Mouse (Mus musculus): ENCODE measurements around the gene Cdyl. TPM values are rescaled to one million over a fixed set of nuclear protein-coding genes. Genes with fewer than 3 reads are reported as not detected.
"Not testable (repeated sequence)": the region's sequence is repeated elsewhere in the genome, so short reads cannot be mapped to it uniquely, and the experiment has no call there.

Gene Cdyl
- polyA plus RNA-seq, 1 experiment = 3.8 TPM

DNA sequence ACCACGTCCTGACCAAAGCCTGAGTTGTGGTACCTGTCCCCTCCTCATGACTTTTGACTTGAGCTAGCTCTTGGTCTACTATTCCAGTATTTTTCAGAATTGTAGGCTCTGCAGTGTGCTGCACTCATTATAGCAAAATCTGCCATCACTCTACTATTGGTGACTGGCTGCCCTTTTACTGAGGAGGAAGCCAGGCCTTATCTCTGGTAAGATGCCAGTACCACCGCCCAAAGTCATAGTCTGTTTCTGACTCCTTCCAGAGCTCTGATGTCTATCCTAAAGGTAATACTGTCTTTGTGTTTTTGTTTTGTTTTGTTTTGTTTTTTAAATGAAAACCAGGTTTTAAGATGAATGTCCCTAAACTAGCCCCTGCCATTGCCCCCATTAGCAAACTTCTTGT lies 166.0 kb downstream of the Cdyl start:
- H3K4me3 ChIP-seq (ENCODE audit: low read depth, low read length) = no peak overlapping the region
- H3K27ac ChIP-seq (ENCODE audit: insufficient read depth, low read depth, low read length) = no peak overlapping the region
- 64% methylated on average over 2 of the region's 2 CpGs for WGBS
- no peaks in the 10 kb centered on the region for H3K4me1 ChIP-seq (ENCODE audit: control insufficient read depth, insufficient read depth, insufficient read length, low read length)
- TF ChIP-seq POLR2A (IDR thresholded peaks at IDR 0.05; ENCODE audit: low read depth, low read length) = no peak
- no peak for TF ChIP-seq CTCF (IDR thresholded peaks at IDR 0.05; ENCODE audit: extremely low read depth, insufficient read length, insufficient replicate concordance, low read depth, low read length)
- peaks cover 7% of the 10 kb centered on the region for H3K36me3 ChIP-seq (ENCODE audit: control insufficient read depth, insufficient read depth, low read length)
- H3K27me3 ChIP-seq (ENCODE audit: control insufficient read depth, insufficient read depth, low read length) = no peaks in the 10 kb centered on the region

DNA sequence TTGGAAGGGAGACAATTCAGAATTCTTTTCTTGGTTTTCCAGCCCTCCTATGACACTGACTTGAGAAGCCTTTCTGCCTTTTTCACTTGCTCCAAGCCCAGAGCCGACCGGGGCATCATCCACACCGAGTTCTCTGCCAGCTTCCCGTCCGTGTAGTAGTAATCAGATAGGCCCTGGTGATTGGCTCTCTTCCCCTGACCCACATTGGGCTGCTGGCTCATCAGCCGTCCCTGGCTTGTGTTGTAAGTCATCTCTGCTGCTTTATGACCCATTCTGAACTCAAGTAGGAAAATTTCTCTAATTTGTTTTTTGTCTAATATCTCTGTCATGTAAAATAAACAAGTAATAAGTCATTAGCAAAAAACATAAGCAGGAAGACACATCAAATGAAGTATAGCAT lies 173.0 kb downstream of the Cdyl start:
- H3K4me3 ChIP-seq (ENCODE audit: low read depth, low read length) = no peak overlapping the region
- H3K36me3 ChIP-seq (ENCODE audit: control insufficient read depth, insufficient read depth, low read length) = peaks cover 3% of the 10 kb centered on the region
- TF ChIP-seq CTCF (IDR thresholded peaks at IDR 0.05; ENCODE audit: extremely low read depth, insufficient read length, insufficient replicate concordance, low read depth, low read length) = no peak
- no peak for TF ChIP-seq POLR2A (IDR thresholded peaks at IDR 0.05; ENCODE audit: low read depth, low read length)
- 67% methylated on average over 6 of the region's 6 CpGs for WGBS
- H3K4me1 ChIP-seq (ENCODE audit: control insufficient read depth, insufficient read depth, insufficient read length, low read length) = no peaks in the 10 kb centered on the region
- no peak overlapping the region for H3K27ac ChIP-seq (ENCODE audit: insufficient read depth, low read depth, low read length)
- no peaks in the 10 kb centered on the region for H3K27me3 ChIP-seq (ENCODE audit: control insufficient read depth, insufficient read depth, low read length)

DNA sequence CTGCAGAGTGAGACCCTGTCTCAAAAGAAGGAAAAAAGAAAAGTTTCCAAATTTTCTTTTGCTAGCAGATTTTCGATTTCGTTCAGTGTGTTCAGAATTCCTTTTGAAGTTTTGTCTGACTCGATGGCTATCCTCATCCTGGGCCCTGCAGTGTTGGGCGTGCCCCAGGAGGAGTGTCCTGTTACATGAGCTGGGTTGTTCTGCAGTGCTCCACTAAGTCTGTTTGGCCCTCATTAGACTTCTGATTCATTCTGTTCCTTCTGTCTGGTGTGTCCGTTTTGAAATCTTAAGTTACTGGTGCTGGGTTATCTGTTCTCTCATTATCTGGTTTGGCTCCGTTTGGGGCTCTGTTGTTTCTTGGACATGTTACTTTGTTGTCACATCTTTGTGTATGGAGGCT lies 174.3 kb downstream of the Cdyl start:
- H3K36me3 ChIP-seq (ENCODE audit: control insufficient read depth, insufficient read depth, low read length) = peaks cover 3% of the 10 kb centered on the region
- TF ChIP-seq POLR2A (IDR thresholded peaks at IDR 0.05; ENCODE audit: low read depth, low read length) (no peak), CTCF (IDR thresholded peaks at IDR 0.05; ENCODE audit: extremely low read depth, insufficient read length, insufficient replicate concordance, low read depth, low read length) (no peak)
- 67% methylated on average over 6 of the region's 6 CpGs for WGBS
- no peak overlapping the region for H3K27ac ChIP-seq (ENCODE audit: insufficient read depth, low read depth, low read length)
- no peak overlapping the region for H3K4me3 ChIP-seq (ENCODE audit: low read depth, low read length)
- H3K4me1 ChIP-seq (ENCODE audit: control insufficient read depth, insufficient read depth, insufficient read length, low read length) = no peaks in the 10 kb centered on the region
- no peaks in the 10 kb centered on the region for H3K27me3 ChIP-seq (ENCODE audit: control insufficient read depth, insufficient read depth, low read length)

DNA sequence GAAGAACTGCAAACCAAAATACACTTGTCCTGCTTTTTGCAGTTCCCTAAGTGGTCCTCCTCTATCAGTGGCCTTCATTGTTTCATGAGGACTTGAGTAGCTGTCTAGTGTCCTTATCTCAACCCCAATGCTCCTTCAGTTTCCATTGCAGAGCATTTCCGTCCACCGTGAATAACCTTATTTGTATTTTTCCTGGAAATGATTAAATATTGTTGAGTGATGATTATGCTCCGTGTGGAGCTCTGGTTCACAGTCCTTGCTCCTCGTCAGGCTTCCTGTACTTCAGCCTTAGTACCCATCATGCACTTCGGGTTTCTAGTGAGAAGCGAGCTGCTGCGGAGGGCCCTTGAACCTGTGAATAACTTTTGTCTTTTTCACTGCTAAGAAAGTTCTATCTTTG lies 176.0 kb downstream of the Cdyl start:
- TF ChIP-seq CTCF (IDR thresholded peaks at IDR 0.05; ENCODE audit: extremely low read depth, insufficient read length, insufficient replicate concordance, low read depth, low read length) = no peak
- no peak for TF ChIP-seq POLR2A (IDR thresholded peaks at IDR 0.05; ENCODE audit: low read depth, low read length)
- H3K36me3 ChIP-seq (ENCODE audit: control insufficient read depth, insufficient read depth, low read length) = peaks cover 3% of the 10 kb centered on the region
- WGBS = 80% methylated on average over 7 of the region's 7 CpGs

DNA sequence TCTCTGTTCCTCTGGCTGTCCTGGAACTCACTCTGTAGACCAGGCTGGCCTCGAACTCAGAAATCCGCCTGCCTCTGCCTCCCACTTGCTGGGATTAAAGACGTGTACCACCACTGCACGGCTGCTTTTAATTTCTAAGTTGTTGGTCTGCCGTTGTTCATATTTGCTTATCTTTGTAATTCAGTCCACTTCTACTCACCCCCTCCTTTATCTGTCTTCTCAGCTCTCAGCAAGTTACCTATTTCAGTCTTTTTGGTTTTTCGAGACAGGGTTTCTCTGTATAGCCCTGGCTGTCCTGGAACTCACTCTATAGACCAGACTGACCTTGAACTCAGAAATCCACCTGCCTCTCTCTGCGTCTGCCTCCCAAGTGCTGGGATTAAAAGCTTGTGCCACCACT lies 176.9 kb downstream of the Cdyl start:
- H3K4me3 ChIP-seq (ENCODE audit: low read depth, low read length); H3K27me3 ChIP-seq (ENCODE audit: control insufficient read depth, insufficient read depth, low read length); H3K4me1 ChIP-seq (ENCODE audit: control insufficient read depth, insufficient read depth, insufficient read length, low read length); H3K27ac ChIP-seq (ENCODE audit: insufficient read depth, low read depth, low read length); H3K36me3 ChIP-seq (ENCODE audit: control insufficient read depth, insufficient read depth, low read length): not testable (repeated sequence)
- WGBS = 95% methylated on average over 7 of the region's 7 CpGs

More for the DNA sequence above, 176.0 kb downstream of the Cdyl start:
- Histone ChIP-seq H3K27ac (ENCODE audit: insufficient read depth, low read depth, low read length) (no peak overlapping the region), H3K27me3 (ENCODE audit: control insufficient read depth, insufficient read depth, low read length) (no peaks in the 10 kb centered on the region), H3K4me3 (ENCODE audit: low read depth, low read length) (no peak overlapping the region), H3K4me1 (ENCODE audit: control insufficient read depth, insufficient read depth, insufficient read length, low read length) (no peaks in the 10 kb centered on the region)

DNA sequence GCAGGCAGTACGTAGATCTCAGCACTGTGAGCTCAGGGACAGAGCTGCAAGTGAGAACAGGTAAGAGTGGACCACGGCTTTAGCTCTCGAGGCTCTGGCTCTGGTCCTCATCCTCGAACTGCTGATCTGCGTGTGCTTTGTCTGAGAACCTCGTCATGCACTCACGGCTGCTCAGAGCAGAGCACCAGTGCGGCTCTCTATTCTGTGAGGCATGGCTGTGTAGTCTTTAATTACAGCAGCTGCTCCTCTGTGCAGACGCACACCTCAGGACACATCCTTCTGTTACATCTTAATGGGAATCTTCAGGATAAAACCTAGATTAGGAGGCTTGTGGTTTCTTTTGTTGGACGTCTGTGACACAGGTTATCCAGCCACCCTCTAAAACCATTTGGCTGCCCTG lies 180.5 kb downstream of the Cdyl start:
- 93% methylated on average over 10 of the region's 10 CpGs for WGBS
- H3K27me3 ChIP-seq (ENCODE audit: control insufficient read depth, insufficient read depth, low read length) = no peaks in the 10 kb centered on the region
- TF ChIP-seq CTCF (IDR thresholded peaks at IDR 0.05; ENCODE audit: extremely low read depth, insufficient read length, insufficient replicate concordance, low read depth, low read length) (no peak), POLR2A (IDR thresholded peaks at IDR 0.05; ENCODE audit: low read depth, low read length) (no peak)
- peaks cover 3% of the 10 kb centered on the region; the same call in 1 of the 2 replicates for H3K36me3 ChIP-seq (ENCODE audit: control insufficient read depth, insufficient read depth, low read length)
- no peak overlapping the region for H3K4me3 ChIP-seq (ENCODE audit: low read depth, low read length)
- no peaks in the 10 kb centered on the region for H3K4me1 ChIP-seq (ENCODE audit: control insufficient read depth, insufficient read depth, insufficient read length, low read length)
- no peak overlapping the region for H3K27ac ChIP-seq (ENCODE audit: insufficient read depth, low read depth, low read length)

DNA sequence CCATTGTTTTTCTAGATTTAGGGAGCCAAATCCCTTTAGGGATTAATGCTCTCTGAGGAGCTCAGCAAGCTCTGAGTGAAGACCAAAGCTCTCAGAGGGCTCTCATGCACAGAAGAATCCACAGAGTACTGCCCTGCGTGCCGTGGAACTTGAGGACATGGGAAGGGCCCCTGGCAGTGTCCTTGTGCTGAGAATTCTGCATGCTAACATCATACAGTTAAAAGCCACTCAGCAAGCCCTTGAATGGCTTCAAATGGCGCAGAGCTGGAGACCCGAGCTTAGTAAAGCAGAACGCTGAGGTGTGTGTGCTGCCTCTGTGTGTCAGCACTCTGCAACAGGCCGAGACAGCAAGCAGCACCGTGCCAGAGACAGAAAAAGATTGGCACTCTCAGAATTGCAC lies 183.8 kb downstream of the Cdyl start:
- no peaks in the 10 kb centered on the region for H3K4me1 ChIP-seq (ENCODE audit: control insufficient read depth, insufficient read depth, insufficient read length, low read length)
- no peak overlapping the region for H3K4me3 ChIP-seq (ENCODE audit: low read depth, low read length)
- H3K27me3 ChIP-seq (ENCODE audit: control insufficient read depth, insufficient read depth, low read length) = no peaks in the 10 kb centered on the region
- no peaks in the 10 kb centered on the region for H3K36me3 ChIP-seq (ENCODE audit: control insufficient read depth, insufficient read depth, low read length)
- no peak overlapping the region for H3K27ac ChIP-seq (ENCODE audit: insufficient read depth, low read depth, low read length)
- WGBS = 90% methylated on average over 7 of the region's 7 CpGs
- no peak for TF ChIP-seq CTCF (IDR thresholded peaks at IDR 0.05; ENCODE audit: extremely low read depth, insufficient read length, insufficient replicate concordance, low read depth, low read length)
- TF ChIP-seq POLR2A (IDR thresholded peaks at IDR 0.05; ENCODE audit: low read depth, low read length) = no peak

DNA sequence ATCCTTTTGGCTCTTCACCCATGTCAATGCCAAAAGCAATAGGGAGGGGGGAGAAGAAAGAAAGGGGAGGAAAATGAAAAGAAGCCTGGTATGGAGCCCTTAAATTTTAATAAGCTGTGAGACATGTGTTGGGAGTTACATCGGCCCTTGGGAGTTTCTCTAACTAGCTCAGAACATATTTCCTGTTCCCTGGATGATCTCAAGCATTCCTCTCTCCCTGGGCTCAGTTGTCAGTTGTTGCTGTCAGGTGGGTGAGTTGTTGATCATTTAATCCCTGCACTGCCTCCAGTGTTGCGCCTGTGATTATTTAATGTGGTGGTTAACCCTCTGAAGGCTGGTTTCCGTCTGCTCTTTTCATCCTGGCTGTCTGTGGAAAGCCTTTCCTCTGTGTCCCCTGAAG lies 185.7 kb downstream of the Cdyl start:
- WGBS = 88% methylated on average over 3 of the region's 3 CpGs
- Histone ChIP-seq H3K27me3 (ENCODE audit: control insufficient read depth, insufficient read depth, low read length) (no peaks in the 10 kb centered on the region), H3K36me3 (ENCODE audit: control insufficient read depth, insufficient read depth, low read length) (no peaks in the 10 kb centered on the region), H3K27ac (ENCODE audit: insufficient read depth, low read depth, low read length) (no peak overlapping the region), H3K4me1 (ENCODE audit: control insufficient read depth, insufficient read depth, insufficient read length, low read length) (peaks cover 3% of the 10 kb centered on the region; the same call in 1 of the 2 replicates), H3K4me3 (ENCODE audit: low read depth, low read length) (no peak overlapping the region)
- no peak for TF ChIP-seq POLR2A (IDR thresholded peaks at IDR 0.05; ENCODE audit: low read depth, low read length)
- TF ChIP-seq CTCF (IDR thresholded peaks at IDR 0.05; ENCODE audit: extremely low read depth, insufficient read length, insufficient replicate concordance, low read depth, low read length) = no peak
